Mouse (Mus musculus) urinary bladder, postnatal 10 days (tissue): ENCODE measurements around the gene Chrm5.

Experiments
- DNase-seq: peaks from one replicate; pipeline ENCODE4 v3.0.0; 2022; ENCODE audit warnings: low spot score

Gene Chrm5

GRCm38 (mm10) chr2:112480669-112481068 is at the start of gene Chrm5:
Gene Chrm5, minus strand, starts transcription at chr2:112480769.
- DNase-seq = no peak

GRCm38 (mm10) chr2:112526933-112527332 is 46.4 kb upstream of the Chrm5 start:
- no peak for DNase-seq

DNA sequence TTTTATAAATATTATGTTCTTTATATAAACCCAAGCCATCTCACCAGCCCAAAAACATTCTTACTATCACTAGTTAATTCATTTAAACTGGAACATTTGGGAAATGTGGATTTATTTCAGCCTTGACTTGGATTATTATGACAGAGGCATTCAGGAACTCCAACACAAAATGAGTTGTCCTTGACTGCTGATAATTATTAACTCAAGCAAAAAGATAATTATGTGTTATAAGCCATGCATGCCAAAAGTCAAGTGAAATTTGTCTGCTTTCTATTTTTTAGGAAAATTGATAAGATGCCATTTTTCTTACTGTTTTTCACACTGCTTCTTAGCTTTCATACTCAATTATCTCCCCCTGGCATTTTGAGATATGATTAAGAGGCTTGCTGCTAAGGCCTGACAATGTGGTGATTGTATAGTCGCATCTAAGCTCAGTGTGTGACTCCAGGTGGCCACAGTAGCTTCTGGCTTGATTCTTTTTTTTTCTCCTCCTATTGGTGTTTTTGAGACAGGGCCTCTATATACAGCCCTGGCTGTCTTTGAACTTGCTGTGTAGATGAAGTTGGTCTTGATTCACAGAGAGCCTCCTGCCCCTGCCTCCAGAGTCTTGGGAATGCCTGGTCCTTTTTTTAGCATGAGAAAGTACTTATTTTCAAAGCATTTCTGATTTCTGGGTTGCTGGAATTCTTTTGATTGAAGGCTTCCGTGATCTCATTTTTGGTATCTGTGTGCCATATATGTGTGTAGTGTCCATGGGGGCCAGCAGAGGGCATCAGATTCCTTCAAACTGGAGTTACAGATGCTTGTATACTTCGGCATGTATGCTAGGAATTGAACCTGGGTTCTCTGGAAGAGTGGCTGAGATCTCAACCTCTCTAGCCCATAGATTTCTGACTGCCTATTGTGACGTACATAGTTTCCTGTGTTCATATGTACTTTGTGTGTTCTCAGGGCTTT is 40.2 kb upstream of the Chrm5 start:
- no peak for DNase-seq

GRCm38 (mm10) chr2:112518541-112518940 is 38.0 kb upstream of the Chrm5 start:
- DNase-seq = no peak

DNA sequence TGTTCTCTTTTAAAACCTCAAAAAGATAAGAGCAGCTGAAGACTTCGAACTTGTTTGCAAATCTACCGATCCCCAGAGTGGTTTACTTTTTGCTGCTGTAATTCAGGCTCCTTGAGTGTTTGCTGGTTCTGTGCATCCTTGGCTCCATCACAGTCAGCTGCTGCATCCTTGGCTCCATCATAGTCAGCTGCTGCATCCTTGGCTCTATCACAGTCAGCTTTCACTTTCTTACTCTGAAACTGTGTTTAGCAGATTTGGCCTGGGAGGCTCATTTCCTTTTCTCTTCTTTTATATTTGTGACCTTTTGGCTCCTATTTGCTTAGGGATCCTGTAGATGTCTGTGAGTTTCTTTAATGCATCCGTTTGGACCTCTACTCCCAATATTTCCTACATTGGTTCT is 36.6 kb upstream of the Chrm5 start:
- no peak for DNase-seq

DNA sequence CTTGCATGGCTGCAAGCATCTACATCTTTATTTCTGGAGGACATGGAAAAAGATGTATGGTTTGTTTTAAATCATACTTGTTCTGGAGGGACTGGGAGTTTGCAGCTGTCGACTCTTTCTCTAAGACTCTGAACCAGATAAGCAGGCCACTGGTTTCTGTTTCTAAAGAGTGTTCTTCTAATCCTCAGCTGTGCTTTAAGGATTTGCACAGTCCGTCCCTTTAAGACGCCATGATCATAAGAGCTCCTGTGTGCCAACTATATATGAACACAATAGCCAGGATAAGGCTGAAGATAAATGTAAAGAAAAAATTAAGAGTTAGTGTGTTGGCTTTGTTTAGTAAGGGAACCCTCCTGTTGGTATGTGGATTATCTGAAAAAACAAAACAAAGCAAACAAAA is 36.2 kb upstream of the Chrm5 start:
- DNase-seq = no peak

GRCm38 (mm10) chr2:112513036-112513435 is 32.5 kb upstream of the Chrm5 start:
- no peak for DNase-seq

DNA sequence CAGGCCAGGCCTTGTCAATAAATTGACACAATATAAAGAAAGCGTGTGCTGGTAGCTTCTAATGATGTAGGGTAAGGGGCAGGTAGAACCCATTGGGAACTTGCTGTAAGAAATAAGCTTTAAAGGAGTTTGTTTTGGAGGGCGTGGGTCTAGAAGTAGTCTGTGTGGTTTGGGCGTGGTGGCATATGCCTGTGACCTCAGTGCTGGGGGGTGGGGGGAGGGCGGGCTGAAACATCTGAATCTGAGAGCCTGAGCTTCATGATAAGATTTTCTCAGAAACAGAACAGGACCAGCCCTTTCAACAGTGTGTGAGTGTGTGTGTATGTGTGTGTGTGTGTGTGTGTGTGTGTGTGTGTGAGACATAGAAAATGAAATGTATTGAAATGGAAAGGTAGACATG is 29.6 kb upstream of the Chrm5 start:
- DNase-seq = no peak

DNA sequence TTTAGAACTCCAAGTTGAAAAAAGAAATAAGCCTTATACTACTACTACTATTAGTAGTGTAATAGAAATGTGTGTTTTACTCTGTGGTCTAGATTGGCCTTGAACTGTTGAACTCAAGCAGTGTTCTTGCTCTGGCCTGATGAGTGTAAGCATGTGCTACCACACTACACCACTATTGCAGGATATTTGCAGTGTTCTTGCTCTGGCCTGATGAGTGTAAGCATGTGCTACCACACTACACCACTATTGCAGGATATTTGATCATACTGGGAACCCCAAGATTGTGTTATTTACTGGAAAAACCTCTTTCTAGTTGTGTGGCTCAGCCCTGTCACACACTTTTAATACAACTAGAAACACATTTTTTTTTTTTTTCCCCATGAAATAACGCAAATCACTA is 26.9 kb upstream of the Chrm5 start:
- DNase-seq = no peak

DNA sequence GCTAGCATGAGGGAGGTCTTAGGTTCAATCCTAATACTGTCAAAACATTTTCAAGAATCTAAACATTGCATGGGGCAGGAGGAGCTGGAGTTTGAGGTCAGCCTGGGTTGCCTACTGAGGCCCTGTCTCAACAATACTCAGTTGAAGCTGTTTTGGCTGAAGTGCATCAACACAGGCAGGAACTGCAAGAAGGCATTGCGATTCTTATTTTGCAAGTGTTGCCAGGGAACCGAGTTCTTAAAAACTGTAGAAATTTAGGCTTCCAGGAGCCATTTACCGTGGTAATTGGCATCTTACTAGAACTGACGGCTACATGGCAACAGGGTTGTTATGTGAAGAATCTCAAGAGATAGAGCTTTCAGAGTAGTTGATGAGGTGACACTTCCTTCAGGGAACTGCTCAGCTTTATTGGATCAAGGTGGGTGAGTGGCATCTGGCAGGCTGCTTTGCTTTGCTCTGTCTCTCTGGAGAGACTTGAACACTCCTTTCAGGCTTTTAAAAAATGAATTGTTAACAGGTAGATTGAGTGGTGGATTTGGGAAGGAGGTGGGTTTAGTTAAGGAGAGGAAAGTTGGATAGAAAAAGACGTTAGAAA is 26.4 kb upstream of the Chrm5 start:
- no peak for DNase-seq

- DNase-seq = no peak
Observed at GRCm38 (mm10) chr2:112503978-112504377, 23.4 kb upstream of the Chrm5 start.

DNA sequence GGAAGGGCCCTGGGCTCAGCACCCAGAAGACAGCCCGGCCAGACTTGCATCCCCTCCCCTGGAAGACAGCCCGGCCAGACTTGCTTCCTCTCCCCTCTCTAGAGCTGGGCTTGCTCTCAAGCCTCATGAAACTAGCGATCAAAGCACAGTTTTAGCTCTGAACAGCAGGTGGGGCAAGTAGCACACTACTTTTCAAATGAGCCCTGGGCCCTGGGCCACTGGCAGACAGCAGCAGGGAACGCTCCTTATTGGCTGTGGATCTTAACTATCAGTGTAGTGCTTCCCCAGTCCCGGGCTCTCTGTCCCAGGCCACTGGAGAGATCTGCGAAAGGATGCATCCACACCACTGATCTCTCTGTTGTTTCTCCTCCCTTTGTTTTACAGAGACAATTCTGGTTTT is 20.6 kb upstream of the Chrm5 start:
- peak; percentile 19 for DNase-seq

DNA sequence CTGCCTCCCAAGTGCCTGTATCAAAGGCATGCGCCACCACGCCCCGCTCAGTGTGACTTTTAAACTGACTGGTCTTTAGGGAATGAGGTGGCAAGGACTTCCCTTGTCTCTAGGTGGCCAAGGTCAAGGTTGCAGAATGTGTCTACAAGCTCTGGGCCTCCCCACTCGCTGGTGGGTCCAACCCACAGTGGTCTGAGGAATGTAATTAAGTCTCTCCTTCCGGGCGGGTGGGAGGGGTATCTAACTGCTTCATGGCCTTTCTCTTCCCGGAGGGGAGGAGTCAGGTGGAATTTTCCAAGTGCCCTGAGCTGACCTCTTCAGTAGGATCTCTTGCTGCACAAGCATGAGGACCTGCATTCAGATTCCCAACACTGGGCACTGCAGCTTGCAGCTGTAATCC is 17.3 kb upstream of the Chrm5 start:
- no peak for DNase-seq

GRCm38 (mm10) chr2:112493539-112494260 is 13.1 kb upstream of the Chrm5 start:
- no peak for DNase-seq

- DNase-seq = peak; percentile 50
Observed at GRCm38 (mm10) chr2:112492856-112493538, 12.4 kb upstream of the Chrm5 start, which contains the start of gene Aven. Gene Aven, plus strand, starts transcription at chr2:112492964.

DNA sequence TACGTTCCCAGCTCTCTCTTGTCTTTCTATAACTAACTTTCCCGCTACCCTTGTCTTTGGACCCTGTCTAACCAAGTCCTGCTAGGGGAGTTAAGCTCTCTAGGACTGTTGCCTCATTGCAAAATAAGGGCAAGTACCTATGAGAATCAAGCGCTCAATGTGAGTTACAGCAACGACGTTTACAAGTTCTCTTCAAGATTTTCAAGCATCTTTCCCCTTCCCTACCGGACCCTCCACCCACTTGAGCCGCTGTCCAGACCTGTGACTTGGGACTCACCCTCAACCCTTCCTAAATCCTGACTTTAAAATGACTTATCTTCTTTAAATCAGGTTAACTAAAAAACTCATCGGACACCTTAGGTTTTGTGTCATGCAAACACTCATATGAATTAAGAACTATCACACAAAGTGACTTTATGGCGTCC is 11.9 kb upstream of the Chrm5 start:
- DNase-seq = no peak

- no peak for DNase-seq
Observed at GRCm38 (mm10) chr2:112491629-112492028, 11.1 kb upstream of the Chrm5 start.

DNA sequence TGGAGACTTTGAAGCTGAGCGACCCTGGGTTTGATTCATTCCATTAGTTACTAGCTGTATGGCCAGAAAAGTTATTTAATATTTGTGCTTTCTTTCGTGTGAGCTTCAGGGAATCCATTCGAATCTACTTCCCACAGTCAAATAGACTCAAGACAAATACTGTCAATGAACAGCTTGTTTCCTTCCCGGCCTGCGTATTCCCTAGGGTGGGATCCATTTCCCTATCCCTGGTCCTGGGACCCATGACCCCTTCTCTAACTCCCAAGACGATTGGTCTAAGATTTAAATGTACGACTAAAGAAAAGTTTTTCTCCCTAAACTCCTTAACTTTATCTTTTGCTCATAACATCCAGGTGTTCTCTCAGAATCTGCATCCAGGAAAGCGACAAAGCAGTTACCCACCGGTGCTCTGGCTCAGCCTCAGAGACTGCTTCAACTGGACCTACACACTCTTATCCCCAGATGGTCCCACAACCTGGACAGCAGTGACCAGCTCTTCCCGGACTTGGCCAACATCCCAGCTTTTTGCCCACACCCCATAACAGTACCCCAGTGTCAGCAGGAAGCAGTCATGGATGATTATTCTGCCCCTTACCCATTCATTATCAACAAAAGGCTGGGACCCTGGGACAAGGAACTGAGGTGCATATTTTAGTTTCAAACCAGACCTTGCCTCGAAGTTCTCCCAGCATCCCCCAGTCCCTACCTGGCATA is 10.1 kb upstream of the Chrm5 start:
- no peak for DNase-seq

DNA sequence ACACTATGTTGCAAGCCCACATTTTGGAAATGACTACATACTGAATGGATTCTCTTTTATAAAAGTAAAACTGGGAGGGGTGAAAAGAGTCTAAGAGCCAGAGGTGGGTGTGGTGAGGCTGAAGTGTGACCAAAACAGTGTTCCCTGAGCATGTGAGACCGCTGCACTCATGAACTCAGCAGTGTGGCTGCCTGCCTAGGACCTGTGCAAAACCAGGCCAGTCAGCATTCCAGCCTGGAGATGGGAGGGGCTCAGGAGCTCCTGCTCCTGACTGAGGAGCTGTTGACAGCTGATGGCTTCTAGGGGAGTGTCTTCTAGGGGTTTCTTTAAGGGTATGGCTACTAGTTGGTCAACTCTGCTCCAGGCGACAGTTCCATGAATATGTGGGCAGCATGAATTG is 4.3 kb upstream of the Chrm5 start:
- no peak for DNase-seq

DNA sequence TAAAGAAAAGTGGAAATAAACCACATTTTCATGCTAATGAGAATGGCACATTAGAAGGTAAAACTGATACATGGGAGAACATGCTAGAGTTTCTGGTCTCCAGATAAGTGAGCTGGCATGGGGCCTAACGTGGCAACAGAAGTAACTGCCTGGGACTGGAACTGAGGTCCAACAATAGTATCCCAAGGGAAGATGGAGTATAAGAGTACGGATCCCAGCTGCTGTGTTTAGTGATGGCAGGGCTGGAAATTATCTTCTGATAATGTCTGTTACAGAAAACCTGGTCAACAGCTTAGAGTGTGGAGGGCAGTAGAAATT is 2.7 kb upstream of the Chrm5 start:
- no peak for DNase-seq

- no peak for DNase-seq
Observed at GRCm38 (mm10) chr2:112482533-112483333, 2.2 kb upstream of the Chrm5 start.
